Mouse (Mus musculus): ENCODE measurements around the gene Sufu.

The Sufu gene

GRCm38 (mm10) chr19:46467051-46467503 is 70.4 kb downstream of the Sufu start:
- no peak for DNase-seq

GRCm38 (mm10) chr19:46470364-46471240 is 73.9 kb downstream of the Sufu start:
- DNase-seq: peak; percentile 56

GRCm38 (mm10) chr19:46471324-46472093 is 74.8 kb downstream of the Sufu start:
- DNase-seq: no peak

GRCm38 (mm10) chr19:46477432-46477845 is 80.7 kb downstream of the Sufu start:
- DNase-seq: no peak

- no peak for DNase-seq
Observed at GRCm38 (mm10) chr19:46478242-46478641, 81.5 kb downstream of the Sufu start.

GRCm38 (mm10) chr19:46478826-46479225 is 82.1 kb downstream of the Sufu start:
- no peak for DNase-seq

GRCm38 (mm10) chr19:46479306-46480075 is 82.8 kb downstream of the Sufu start:
- peak; percentile 58 for DNase-seq

GRCm38 (mm10) chr19:46480624-46481345 is 84.1 kb downstream of the Sufu start:
- no peak for DNase-seq

- DNase-seq: no peak
Observed at GRCm38 (mm10) chr19:46481352-46481751, 84.7 kb downstream of the Sufu start.

GRCm38 (mm10) chr19:46481756-46482155 is 85.1 kb downstream of the Sufu start:
- no peak for DNase-seq

GRCm38 (mm10) chr19:46482896-46483516 is 86.3 kb downstream of the Sufu start:
- no peak for DNase-seq

- no peak for DNase-seq
Observed at GRCm38 (mm10) chr19:46483701-46484328, 87.1 kb downstream of the Sufu start.

GRCm38 (mm10) chr19:46484518-46484917 is 87.8 kb downstream of the Sufu start:
- DNase-seq: no peak

- peak; percentile 7 for DNase-seq
Observed at GRCm38 (mm10) chr19:46485847-46486246, 89.2 kb downstream of the Sufu start.

- DNase-seq: no peak
Observed at GRCm38 (mm10) chr19:46486709-46487108, 90.0 kb downstream of the Sufu start.

GRCm38 (mm10) chr19:46489448-46489847 is 92.8 kb downstream of the Sufu start:
- no peak for DNase-seq

GRCm38 (mm10) chr19:46490634-46491033 is 93.9 kb downstream of the Sufu start:
- no peak for DNase-seq

- no peak for DNase-seq
Observed at GRCm38 (mm10) chr19:46495136-46495535, 98.4 kb downstream of the Sufu start.

- DNase-seq: no peak
Observed at GRCm38 (mm10) chr19:46497230-46497629, 100.5 kb downstream of the Sufu start.

- DNase-seq: no peak
Observed at GRCm38 (mm10) chr19:46499539-46499835, 102.8 kb downstream of the Sufu start.

GRCm38 (mm10) chr19:46499836-46500580 is 103.3 kb downstream of the Sufu start:
- peak; percentile 98 for DNase-seq

Data from thymus, postnatal 4 days (tissue).